Mouse (Mus musculus): ENCODE measurements around the gene Bpifb1. TPM values are rescaled to one million over a fixed set of nuclear protein-coding genes. Genes with fewer than 3 reads are reported as not detected.
"Not testable (repeated sequence)": the region's sequence is repeated elsewhere in the genome, so short reads cannot be mapped to it uniquely, and the experiment has no call there.

The Bpifb1 gene
- polyA plus RNA-seq, 1 experiment from 2014 or later, result not detected

GRCm38 (mm10) chr2:154245322-154245721 is 54.7 kb downstream of the Bpifb1 start:
- Histone ChIP-seq H3K27ac (ENCODE audit: low read depth, low read length) (no peak overlapping the region), H3K9ac (ENCODE audit: low read length) (no peak overlapping the region), H3K4me2 (ENCODE audit: low read depth, low read length, severe bottlenecking) (no peak overlapping the region), H3K4me3 (ENCODE audit: low read depth, low read length) (no peak overlapping the region), H3K4me1 (replicated peaks; ENCODE audit: control insufficient read depth, insufficient read depth, low read length) (no peaks in the 10 kb centered on the region), H3K36me3 (ENCODE audit: control insufficient read depth, insufficient read depth, low read length) (no peaks in the 10 kb centered on the region), H3K9me3 (ENCODE audit: control insufficient read depth, low read length) (no peaks in the 10 kb centered on the region), H3K27me3 (ENCODE audit: control insufficient read depth, insufficient read depth, low read length) (no peaks in the 10 kb centered on the region)
- no peak for DNase-seq (ENCODE audit: low spot score)
- no peak for ATAC-seq (replicated peaks; ENCODE audit: low FRiP score)
- WGBS, result 93% methylated on average over 5 of the region's 5 CpGs

- H3K4me3 ChIP-seq (ENCODE audit: low read depth, low read length); H3K4me1 ChIP-seq (replicated peaks; ENCODE audit: control insufficient read depth, insufficient read depth, low read length); H3K36me3 ChIP-seq (ENCODE audit: control insufficient read depth, insufficient read depth, low read length); H3K27ac ChIP-seq (ENCODE audit: low read depth, low read length); DNase-seq (ENCODE audit: low spot score); ATAC-seq (replicated peaks; ENCODE audit: low FRiP score); H3K9me3 ChIP-seq (ENCODE audit: control insufficient read depth, low read length); H3K27me3 ChIP-seq (ENCODE audit: control insufficient read depth, insufficient read depth, low read length); H3K4me2 ChIP-seq (ENCODE audit: low read depth, low read length, severe bottlenecking); H3K9ac ChIP-seq (ENCODE audit: low read length): not testable (repeated sequence)
- 91% methylated on average over 2 of the region's 4 CpGs for WGBS
Observed at GRCm38 (mm10) chr2:154255254-154255653, 64.6 kb downstream of the Bpifb1 start.

GRCm38 (mm10) chr2:154255770-154256169 is 65.2 kb downstream of the Bpifb1 start:
- WGBS, result 76% methylated on average over 4 of the region's 4 CpGs
- ATAC-seq (replicated peaks; ENCODE audit: low FRiP score) (no peak), DNase-seq (ENCODE audit: low spot score) (no peak)
- Histone ChIP-seq H3K9ac (ENCODE audit: low read length) (no peak overlapping the region), H3K27me3 (ENCODE audit: control insufficient read depth, insufficient read depth, low read length) (no peaks in the 10 kb centered on the region), H3K4me2 (ENCODE audit: low read depth, low read length, severe bottlenecking) (no peak overlapping the region), H3K4me1 (replicated peaks; ENCODE audit: control insufficient read depth, insufficient read depth, low read length) (no peaks in the 10 kb centered on the region), H3K9me3 (ENCODE audit: control insufficient read depth, low read length) (no peaks in the 10 kb centered on the region), H3K4me3 (ENCODE audit: low read depth, low read length) (no peak overlapping the region), H3K36me3 (ENCODE audit: control insufficient read depth, insufficient read depth, low read length) (no peaks in the 10 kb centered on the region), H3K27ac (ENCODE audit: low read depth, low read length) (no peak overlapping the region)

- H3K27me3 ChIP-seq (ENCODE audit: control insufficient read depth, insufficient read depth, low read length); H3K9me3 ChIP-seq (ENCODE audit: control insufficient read depth, low read length); H3K4me1 ChIP-seq (replicated peaks; ENCODE audit: control insufficient read depth, insufficient read depth, low read length); H3K4me2 ChIP-seq (ENCODE audit: low read depth, low read length, severe bottlenecking); H3K4me3 ChIP-seq (ENCODE audit: low read depth, low read length); H3K9ac ChIP-seq (ENCODE audit: low read length); H3K36me3 ChIP-seq (ENCODE audit: control insufficient read depth, insufficient read depth, low read length); H3K27ac ChIP-seq (ENCODE audit: low read depth, low read length); DNase-seq (ENCODE audit: low spot score); ATAC-seq (replicated peaks; ENCODE audit: low FRiP score): not testable (repeated sequence)
- 85% methylated on average over 5 of the region's 5 CpGs for WGBS
Observed at GRCm38 (mm10) chr2:154257554-154257953, 66.9 kb downstream of the Bpifb1 start, which contains the start of gene Bpifb9a. Bpifb9a (plus strand) TSS chr2:154257854.

- ATAC-seq (replicated peaks; ENCODE audit: low FRiP score); H3K4me1 ChIP-seq (replicated peaks; ENCODE audit: control insufficient read depth, insufficient read depth, low read length): not testable (repeated sequence)
Observed at GRCm38 (mm10) chr2:154264397-154264796, 73.8 kb downstream of the Bpifb1 start.

More at GRCm38 (mm10) chr2:154264397-154264796, 73.8 kb downstream of the Bpifb1 start:
- H3K4me3 ChIP-seq (ENCODE audit: low read depth, low read length); H3K27ac ChIP-seq (ENCODE audit: low read depth, low read length); DNase-seq (ENCODE audit: low spot score); H3K27me3 ChIP-seq (ENCODE audit: control insufficient read depth, insufficient read depth, low read length); H3K36me3 ChIP-seq (ENCODE audit: control insufficient read depth, insufficient read depth, low read length); H3K4me2 ChIP-seq (ENCODE audit: low read depth, low read length, severe bottlenecking); H3K9me3 ChIP-seq (ENCODE audit: control insufficient read depth, low read length); H3K9ac ChIP-seq (ENCODE audit: low read length): not testable (repeated sequence)
- WGBS, result 83% methylated on average over 2 of the region's 3 CpGs

Other genes with a start within 250 kb of the Bpifb1 start
- not detected in 2 replicates for gene Bpifa6, start 215.9 kb upstream of the Bpifb1 start, polyA plus RNA-seq (2014; fragmentation: Nextera tagmentation; extraction: Ambion mirVana)
- not detected in 2 replicates for gene Bpifa2, start 182.6 kb upstream of the Bpifb1 start, polyA plus RNA-seq (2014; fragmentation: Nextera tagmentation; extraction: Ambion mirVana)
- gene Bpifa3, start 60.5 kb upstream of the Bpifb1 start, polyA plus RNA-seq (2014; fragmentation: Nextera tagmentation; extraction: Ambion mirVana), result not detected in 2 replicates
- not detected in 2 replicates for gene Bpifa1, start 47.9 kb upstream of the Bpifb1 start, polyA plus RNA-seq (2014; fragmentation: Nextera tagmentation; extraction: Ambion mirVana)
- gene Bpifa5, start 28.2 kb upstream of the Bpifb1 start, polyA plus RNA-seq (2014; fragmentation: Nextera tagmentation; extraction: Ambion mirVana), result not detected in 2 replicates
- 0.16 TPM in 1 of 2 replicates, not detected in the other for gene Bpifb5, start 32.9 kb downstream of the Bpifb1 start, polyA plus RNA-seq (2014; fragmentation: Nextera tagmentation; extraction: Ambion mirVana)
- gene Bpifb9a, start 67.0 kb downstream of the Bpifb1 start, polyA plus RNA-seq (2014; fragmentation: Nextera tagmentation; extraction: Ambion mirVana), result not detected in 2 replicates
- not detected in 2 replicates for gene Bpifb9b, start 116.4 kb downstream of the Bpifb1 start, polyA plus RNA-seq (2014; fragmentation: Nextera tagmentation; extraction: Ambion mirVana)
- gene Cdk5rap1, start 182.2 kb downstream of the Bpifb1 start, polyA plus RNA-seq (2014; fragmentation: Nextera tagmentation; extraction: Ambion mirVana), result 15.0 and 17.0 TPM in 2 replicates
- gene Snta1, start 217.3 kb downstream of the Bpifb1 start, polyA plus RNA-seq (2014; fragmentation: Nextera tagmentation; extraction: Ambion mirVana), result 3.1 and 3.4 TPM in 2 replicates
- gene Cbfa2t2, start 245.7 kb downstream of the Bpifb1 start, polyA plus RNA-seq (2014; fragmentation: Nextera tagmentation; extraction: Ambion mirVana), result 69.4 and 71.6 TPM in 2 replicates